In the genomic region with DNA sequence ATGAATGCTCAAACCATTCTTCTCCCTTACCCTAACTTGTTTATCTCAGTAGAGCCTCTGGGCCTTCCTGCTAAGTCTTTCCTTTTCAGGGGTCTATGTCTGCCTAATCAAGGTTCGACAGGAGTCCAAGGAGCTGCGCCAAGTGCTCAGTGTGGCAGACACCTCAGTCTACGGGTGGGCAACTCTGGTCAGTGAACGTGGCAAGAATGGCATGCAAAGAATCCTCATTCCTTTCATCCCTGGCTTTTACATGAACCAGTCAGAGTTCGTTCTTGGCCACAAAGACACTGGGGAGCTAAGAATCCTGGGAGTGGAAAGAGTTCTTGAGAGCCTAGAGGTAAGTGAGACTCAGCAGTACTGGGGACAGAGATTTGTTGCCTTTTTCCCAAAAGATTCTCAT, we compare ENCODE assay signal across 19 mouse cellular contexts. TPM values are rescaled to one million over a fixed set of nuclear protein-coding genes. Genes with fewer than 3 reads are reported as not detected.
DNase-seq lines count a peak whose midpoint lies in the region; ATAC-seq and TF ChIP-seq lines count a peak whose summit lies in the region.
"Had no signal": no experiment of that assay in that cellular context is flagged by ENCODE, and none has a peak within 500 bp of the region (broad histone marks: within the 10 kb centered on the region; RNA-seq: fewer than 3 reads in every experiment).

No protein-coding gene starts in this region.

- H3K4me2 ChIP-seq in heart, embryonic 12.5 days, result no peak overlapping the region
- H3K4me2 ChIP-seq in heart, embryonic 16.5 days (ENCODE audit: low read depth, low read length), result no peak overlapping the region
- no peak overlapping the region for H3K4me2 ChIP-seq in kidney, postnatal 0 days (ENCODE audit: low read length)
- H3K4me2 ChIP-seq: embryonic facial prominence, embryonic 12.5 days; forebrain, embryonic 15.5 days; heart, embryonic 11.5 days; hindbrain, embryonic 15.5 days had no signal

- TF ChIP-seq EP300 in heart, adult 2 months (IDR thresholded peaks at IDR 0.05; ENCODE audit: insufficient read depth, low read depth, low read length), result no peak

- WGBS in heart, embryonic 12.5 days, result 32% methylated on average over 5 of the region's 5 CpGs
- 43% methylated on average over 5 of the region's 5 CpGs for WGBS in heart, adult 2 months
- 35% methylated on average over 5 of the region's 5 CpGs for whole genome bisulfite sequencing in heart, embryonic 16.5 days
- 42% methylated on average over 5 of the region's 5 CpGs for WGBS in kidney, postnatal 0 days

- CTCF ChIA-PET in Patski (lab: Charles Lee), result interaction anchor here (0.9 to 2.4 kb wide), 9 partner anchors 8 to 134 kb away, joined by 3 to 12 read pairs (median 3); no protein-coding TSS in a partner anchor

- TF ChIP-seq POLR2A in heart, adult 2 months (IDR thresholded peaks at IDR 0.05; ENCODE audit: insufficient read depth, low read depth, low read length), result no peak

- POLR2A ChIA-PET in Patski (lab: Charles Lee), result interaction anchor here (0.5 to 2.6 kb wide), 4 partner anchors 9 to 1800 kb away, joined by 3 to 9 read pairs (median 4); no protein-coding TSS in a partner anchor

- peak overlapping the region; percentile 57 for H3K27ac ChIP-seq in heart, embryonic 12.5 days (ENCODE audit: poor library complexity, severe bottlenecking)
- H3K27ac ChIP-seq in heart, adult 2 months, result no peak overlapping the region
- peak overlapping the region; percentile 59 for H3K27ac ChIP-seq in heart, embryonic 16.5 days (ENCODE audit: low read length)
- H3K27ac ChIP-seq in kidney, postnatal 0 days, result no peak overlapping the region
- H3K27ac ChIP-seq: embryonic facial prominence, embryonic 12.5 days; forebrain, embryonic 15.5 days; hindbrain, embryonic 15.5 days had no signal

- H3K4me1 ChIP-seq in heart, embryonic 12.5 days (replicated peaks), result peaks cover 6% of the 10 kb centered on the region
- no peaks in the 10 kb centered on the region for H3K4me1 ChIP-seq in heart, adult 2 months (ENCODE audit: control insufficient read depth, insufficient read depth, low read length)
- H3K4me1 ChIP-seq in heart, embryonic 16.5 days (ENCODE audit: control insufficient read depth, insufficient read depth, low read length), result peaks cover 8% of the 10 kb centered on the region; the same call in 1 of the 2 replicates
- H3K4me1 ChIP-seq in kidney, postnatal 0 days (replicated peaks; ENCODE audit: insufficient read depth, low read length), result no peaks in the 10 kb centered on the region
- H3K4me1 ChIP-seq: embryonic facial prominence, embryonic 12.5 days; forebrain, embryonic 15.5 days; hindbrain, embryonic 15.5 days had no signal

- H3K9me3 ChIP-seq in heart, embryonic 12.5 days (replicated peaks), result no peaks in the 10 kb centered on the region
- H3K9me3 ChIP-seq in heart, embryonic 16.5 days (replicated peaks; ENCODE audit: control insufficient read depth, low read length), result no peaks in the 10 kb centered on the region
- H3K9me3 ChIP-seq in kidney, postnatal 0 days (replicated peaks; ENCODE audit: low read length), result no peaks in the 10 kb centered on the region
- H3K9me3 ChIP-seq: embryonic facial prominence, embryonic 12.5 days; forebrain, embryonic 15.5 days; hindbrain, embryonic 15.5 days had no signal

- no peaks in the 10 kb centered on the region for H3K27me3 ChIP-seq in heart, embryonic 12.5 days (replicated peaks)
- no peaks in the 10 kb centered on the region for H3K27me3 ChIP-seq in heart, adult 2 months (ENCODE audit: control insufficient read depth, insufficient read depth, low read length)
- no peaks in the 10 kb centered on the region for H3K27me3 ChIP-seq in heart, embryonic 16.5 days (ENCODE audit: control insufficient read depth, insufficient read depth, low read length)
- no peaks in the 10 kb centered on the region for H3K27me3 ChIP-seq in kidney, postnatal 0 days (ENCODE audit: insufficient read depth, low read length)
- no peaks in the 10 kb centered on the region for H3K27me3 ChIP-seq in Patski
- H3K27me3 ChIP-seq: embryonic facial prominence, embryonic 12.5 days; forebrain, embryonic 15.5 days; hindbrain, embryonic 15.5 days had no signal

- no peak for ATAC-seq in heart, embryonic 12.5 days (ENCODE audit: insufficient number of reproducible peaks, low FRiP score)
- ATAC-seq in heart, embryonic 16.5 days (replicated peaks; ENCODE audit: extremely low read depth, insufficient read depth, low FRiP score), result peak; percentile 58
- ATAC-seq in kidney, postnatal 0 days (replicated peaks; ENCODE audit: low FRiP score, low read depth), result no peak
- ATAC-seq in Patski, result peak; percentile 97
- ATAC-seq: forebrain, embryonic 15.5 days; intestine, embryonic 16.5 days had no signal

- intact Hi-C loops in heart, adult 2 months (cut with DNase I), result no loop called here
- intact Hi-C loops in heart, postnatal 36 days (cut with DNase I), result no loop called here

- in situ Hi-C loops in Patski (cut with MboI; ENCODE audit: low pct_unique_long_range_greater_than_20kb), result no loop called here

- no peak for TF ChIP-seq CTCF in heart, adult 2 months (IDR thresholded peaks at IDR 0.05)
- TF ChIP-seq CTCF in kidney, postnatal 0 days (IDR thresholded peaks at IDR 0.05; ENCODE audit: low read depth), result no peak
- no peak for TF ChIP-seq CTCF in Patski (IDR thresholded peaks at IDR 0.05)

- H3K79me2 ChIP-seq in heart, adult 2 months (replicated peaks; ENCODE audit: control insufficient read depth, insufficient read depth, low read length), result no peaks in the 10 kb centered on the region

- H3K9ac ChIP-seq in heart, embryonic 12.5 days, result no peak overlapping the region
- no peak overlapping the region for H3K9ac ChIP-seq in heart, adult 2 months (ENCODE audit: low read depth, low read length)
- no peak overlapping the region for H3K9ac ChIP-seq in heart, embryonic 16.5 days (ENCODE audit: low read length)
- no peak overlapping the region for H3K9ac ChIP-seq in kidney, postnatal 0 days (ENCODE audit: low read depth, low read length)
- H3K9ac ChIP-seq: embryonic facial prominence, embryonic 12.5 days; forebrain, embryonic 15.5 days; hindbrain, embryonic 15.5 days had no signal

- no peak overlapping the region for H3K4me3 ChIP-seq in heart, embryonic 12.5 days
- H3K4me3 ChIP-seq in heart, adult 2 months, result no peak overlapping the region
- no peak overlapping the region for H3K4me3 ChIP-seq in heart, embryonic 16.5 days (ENCODE audit: low read length)
- no peak overlapping the region for H3K4me3 ChIP-seq in kidney, postnatal 0 days (replicated peaks; ENCODE audit: low read depth, low read length)
- H3K4me3 ChIP-seq: embryonic facial prominence, embryonic 12.5 days; forebrain, embryonic 15.5 days; hindbrain, embryonic 15.5 days had no signal

- H3K36me3 ChIP-seq in heart, embryonic 12.5 days, result peaks cover 23% of the 10 kb centered on the region
- H3K36me3 ChIP-seq in heart, adult 2 months (ENCODE audit: control insufficient read depth, insufficient read depth, low read length), result no peaks in the 10 kb centered on the region
- peaks cover 4% of the 10 kb centered on the region; the same call in 1 of the 2 replicates for H3K36me3 ChIP-seq in heart, embryonic 16.5 days (ENCODE audit: control insufficient read depth, insufficient read depth)
- peaks cover 9% of the 10 kb centered on the region; the same call in 1 of the 2 replicates for H3K36me3 ChIP-seq in kidney, postnatal 0 days (ENCODE audit: insufficient read depth, low read length)

- no peak for DNase-seq in heart, adult 2 months
- DNase-seq in heart, postnatal 36 days, result no peak
- peak; percentile 42 for DNase-seq in kidney, postnatal 0 days (ENCODE audit: low spot score)
- DNase-seq in kidney, postnatal 36 days, result no peak
- DNase-seq in Patski (ENCODE audit: low read depth, low spot score), result peak; percentile 97
- DNase-seq in layer of hippocampus, adult 9-11 months, result no peak
- DNase-seq: adrenal gland, postnatal 10 days; cerebellum, adult 11-12 months; cerebellum, adult 9-10 months; cerebellum, postnatal 25 days; gastrocnemius, postnatal 36 days had no signal

RNA-seq across cellular contexts. Expression of a gene that starts 9.8 kb away (rescaled TPM):
- 771 and 793 TPM in 2 replicates for polyA plus RNA-seq in heart, embryonic 12.5 days (2016; fragmentation: Nextera tagmentation; extraction: Ambion mirVana)
- total RNA-seq in heart, adult 2 months (2021), result 1,000 to 10,000 TPM; 1,040 to 1,280 TPM
- polyA plus RNA-seq in heart, adult 2 months (2012; rRNA removed), result 696 and 1,017 TPM in 2 replicates
- 468 and 790 TPM in 2 replicates for polyA plus RNA-seq in heart, embryonic 16.5 days (2015; fragmentation: Nextera tagmentation; extraction: Ambion mirVana)
- total RNA-seq in heart, postnatal 36 days (2021), result 1,000 to 10,000 TPM; 1,069 to 1,145 TPM
- polyA plus RNA-seq in kidney, postnatal 0 days (2015; fragmentation: Nextera tagmentation; extraction: Ambion mirVana), result 1,751 and 2,362 TPM in 2 replicates
- 2,084 TPM for polyA plus RNA-seq in Patski (2021)

RNA-seq across cellular contexts. Expression of a gene that starts 9.9 kb away (rescaled TPM):
- 26.8 and 28.0 TPM in 2 replicates for polyA plus RNA-seq in heart, embryonic 12.5 days (2016; fragmentation: Nextera tagmentation; extraction: Ambion mirVana)
- 1 to 10 TPM; 5.5 to 5.6 TPM for total RNA-seq in heart, adult 2 months (2021)
- 3.1 TPM in 2 replicates for polyA plus RNA-seq in heart, adult 2 months (2012; rRNA removed)
- 21.1 and 22.5 TPM in 2 replicates for polyA plus RNA-seq in heart, embryonic 16.5 days (2015; fragmentation: Nextera tagmentation; extraction: Ambion mirVana)
- total RNA-seq in heart, postnatal 36 days (2021), result 1 to 10 TPM; 6.8 to 7.5 TPM
- polyA plus RNA-seq in kidney, postnatal 0 days (2015; fragmentation: Nextera tagmentation; extraction: Ambion mirVana), result 34.0 and 36.7 TPM in 2 replicates
- 66.8 TPM for polyA plus RNA-seq in Patski (2021)

RNA-seq across cellular contexts. Expression of a gene that starts 27.8 kb away (rescaled TPM):
- polyA plus RNA-seq in heart, embryonic 12.5 days (2016; fragmentation: Nextera tagmentation; extraction: Ambion mirVana), result 83.0 and 84.3 TPM in 2 replicates
- total RNA-seq in heart, adult 2 months (2021), result 10 to 100 TPM; 49.3 to 56.6 TPM
- polyA plus RNA-seq in heart, adult 2 months (2012; rRNA removed), result 36.0 and 42.3 TPM in 2 replicates
- polyA plus RNA-seq in heart, embryonic 16.5 days (2015; fragmentation: Nextera tagmentation; extraction: Ambion mirVana), result 84.2 and 89.6 TPM in 2 replicates
- 10 to 100 TPM; 43.8 to 48.9 TPM for total RNA-seq in heart, postnatal 36 days (2021)
- 153 and 160 TPM in 2 replicates for polyA plus RNA-seq in kidney, postnatal 0 days (2015; fragmentation: Nextera tagmentation; extraction: Ambion mirVana)
- 108 TPM for polyA plus RNA-seq in Patski (2021)

RNA-seq across cellular contexts. Expression of a gene that starts 39.7 kb away (rescaled TPM):
- 2.3 TPM in 2 replicates for polyA plus RNA-seq in heart, embryonic 12.5 days (2016; fragmentation: Nextera tagmentation; extraction: Ambion mirVana)
- total RNA-seq in heart, adult 2 months (2021), result under 1 TPM; 0.14 to 0.16 TPM
- polyA plus RNA-seq in heart, adult 2 months (2012; rRNA removed), result 0.53 and 0.55 TPM in 2 replicates
- 2.2 and 3.1 TPM in 2 replicates for polyA plus RNA-seq in heart, embryonic 16.5 days (2015; fragmentation: Nextera tagmentation; extraction: Ambion mirVana)
- not detected for total RNA-seq in heart, postnatal 36 days (2021)
- polyA plus RNA-seq in kidney, postnatal 0 days (2015; fragmentation: Nextera tagmentation; extraction: Ambion mirVana), result 4.0 and 5.1 TPM in 2 replicates
- polyA plus RNA-seq in Patski (2021), result 1.1 TPM
- total RNA-seq: gastrocnemius, adult 8-10 months had no signal

RNA-seq across cellular contexts. Expression of a gene that starts 44.4 kb away (rescaled TPM):
- 63.5 and 67.8 TPM in 2 replicates for polyA plus RNA-seq in heart, embryonic 12.5 days (2016; fragmentation: Nextera tagmentation; extraction: Ambion mirVana)
- 10 to 100 TPM; 67.6 to 75.5 TPM for total RNA-seq in heart, adult 2 months (2021)
- 57.3 and 83.7 TPM in 2 replicates for polyA plus RNA-seq in heart, adult 2 months (2012; rRNA removed)
- polyA plus RNA-seq in heart, embryonic 16.5 days (2015; fragmentation: Nextera tagmentation; extraction: Ambion mirVana), result 61.5 and 86.3 TPM in 2 replicates
- total RNA-seq in heart, postnatal 36 days (2021), result 10 to 100 TPM; 82.5 to 90.4 TPM
- polyA plus RNA-seq in kidney, postnatal 0 days (2015; fragmentation: Nextera tagmentation; extraction: Ambion mirVana), result 130 TPM in 2 replicates
- polyA plus RNA-seq in Patski (2021), result 243 TPM

Comparison
In these comparisons a context has a peak if more than half of its experiments do, and no peak if none do; other contexts are left out.
1. ATAC-seq: peak in heart, embryonic 16.5 days (single experiment) and Patski (single experiment); none in heart, embryonic 12.5 days (single experiment) and kidney, postnatal 0 days (single experiment).
2. H3K27ac ChIP-seq: peak in heart, embryonic 12.5 days (single experiment) and heart, embryonic 16.5 days (single experiment); none in heart, adult 2 months (single experiment) and kidney, postnatal 0 days (single experiment).
3. DNase-seq: peak in kidney, postnatal 0 days (single experiment) and Patski (single experiment); none in heart, adult 2 months (0 of 2), heart, postnatal 36 days (0 of 2), kidney, postnatal 36 days (0 of 2) and layer of hippocampus, adult 9-11 months (single experiment).